Comparison of ENCODE assay signal across 27 mouse cellular contexts in the genomic region with DNA sequence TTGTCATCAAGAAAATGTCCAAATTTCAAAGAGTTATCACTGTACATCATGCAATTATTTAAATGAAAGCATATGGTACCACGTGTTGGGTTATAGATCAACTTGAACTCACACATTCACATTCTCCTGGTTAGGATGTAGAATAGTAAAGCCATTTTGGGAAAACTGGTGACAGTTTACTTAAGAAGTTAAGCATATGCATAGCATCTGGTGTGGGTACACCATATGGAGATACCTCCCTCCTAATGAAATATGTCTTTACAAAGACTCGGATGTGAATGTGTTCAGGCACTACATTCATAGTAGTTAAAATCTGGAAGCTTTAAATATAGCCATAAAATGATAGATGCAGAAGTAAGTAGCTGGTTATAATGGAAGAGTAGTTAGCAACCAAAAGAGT.
"Had no signal": no experiment of that assay in that cellular context is flagged by ENCODE, and none has a peak within 500 bp of the region (broad histone marks: within the 10 kb centered on the region; RNA-seq: fewer than 3 reads in every experiment).

No protein-coding gene starts in this region.

- H3K9ac ChIP-seq: heart, embryonic 13.5 days; heart, embryonic 15.5 days; hindbrain, embryonic 13.5 days; hindbrain, embryonic 15.5 days; intestine, embryonic 15.5 days; limb, embryonic 12.5 days; liver, embryonic 13.5 days; liver, embryonic 15.5 days; liver, postnatal 0 days had no signal

- H3K4me1 ChIP-seq: heart, embryonic 13.5 days; heart, embryonic 15.5 days; hindbrain, embryonic 13.5 days; hindbrain, embryonic 15.5 days; intestine, embryonic 15.5 days; limb, embryonic 10.5 days; limb, embryonic 12.5 days; liver, embryonic 13.5 days; liver, embryonic 15.5 days had no signal

- H3K27ac ChIP-seq: heart, adult 2 months; heart, embryonic 13.5 days; heart, embryonic 15.5 days; hindbrain, embryonic 13.5 days; hindbrain, embryonic 15.5 days; hindbrain, postnatal 0 days; intestine, embryonic 15.5 days; left cerebral cortex, adult 2 months; limb, embryonic 10.5 days; limb, embryonic 12.5 days; liver, embryonic 13.5 days; liver, embryonic 15.5 days had no signal

- H3K4me2 ChIP-seq: heart, embryonic 11.5 days; heart, embryonic 13.5 days; heart, embryonic 15.5 days; hindbrain, embryonic 13.5 days; hindbrain, embryonic 15.5 days; intestine, embryonic 15.5 days; limb, embryonic 12.5 days; liver, embryonic 11.5 days; liver, embryonic 13.5 days; liver, embryonic 15.5 days had no signal

- ATAC-seq: hindbrain, postnatal 0 days; intestine, embryonic 15.5 days; intestine, postnatal 0 days; liver, postnatal 0 days had no signal

- H3K27me3 ChIP-seq: heart, embryonic 13.5 days; heart, embryonic 15.5 days; hindbrain, embryonic 13.5 days; hindbrain, embryonic 15.5 days; intestine, embryonic 15.5 days; limb, embryonic 12.5 days; liver, embryonic 13.5 days; liver, embryonic 15.5 days had no signal

- DNase-seq: gastrocnemius, postnatal 14 days; gastrocnemius, postnatal 36 days; heart, adult 11 months; heart, adult 2 months; heart, postnatal 14 days; heart, postnatal 36 days; kidney, adult 18-20 months; kidney, adult 8-10 months; kidney, postnatal 10 days; kidney, postnatal 25 days; kidney, postnatal 4 days; liver; liver, embryonic 13.5 days; liver, postnatal 0 days had no signal

- H3K36me3 ChIP-seq: heart, embryonic 13.5 days; heart, embryonic 15.5 days; hindbrain, embryonic 13.5 days; hindbrain, embryonic 15.5 days; intestine, embryonic 15.5 days; limb, embryonic 10.5 days; limb, embryonic 12.5 days; liver, embryonic 13.5 days; liver, embryonic 15.5 days had no signal

- H3K4me3 ChIP-seq: heart, adult 2 months; heart, embryonic 13.5 days; heart, embryonic 15.5 days; hindbrain, embryonic 13.5 days; hindbrain, embryonic 15.5 days; intestine, embryonic 15.5 days; left cerebral cortex, adult 2 months; limb, embryonic 10.5 days; limb, embryonic 12.5 days; liver, embryonic 13.5 days; liver, embryonic 15.5 days had no signal

- H3K9me3 ChIP-seq: heart, embryonic 13.5 days; heart, embryonic 15.5 days; hindbrain, embryonic 13.5 days; hindbrain, embryonic 15.5 days; intestine, embryonic 15.5 days; limb, embryonic 10.5 days; limb, embryonic 12.5 days; liver, embryonic 13.5 days; liver, embryonic 15.5 days had no signal
